16 mouse cellular contexts compared by ENCODE assay signal in the genomic region with DNA sequence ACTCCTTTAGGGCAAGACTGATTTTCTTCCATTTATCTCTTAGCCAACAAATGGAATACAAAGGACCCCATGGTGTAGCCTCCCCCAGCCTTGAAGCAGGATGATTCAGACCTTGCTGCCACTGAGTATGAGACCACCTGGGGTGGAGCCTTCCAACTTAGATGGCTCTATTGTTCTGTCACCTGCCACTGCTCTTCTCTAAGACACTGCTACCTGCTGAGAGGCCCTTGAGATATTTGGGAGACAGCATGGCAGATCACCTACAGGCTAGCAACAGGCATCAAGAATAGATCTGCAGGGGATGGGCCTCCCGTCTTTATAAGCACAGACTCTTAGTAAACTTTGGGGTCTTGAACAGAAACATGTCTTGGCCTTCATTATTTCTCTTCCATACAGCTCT.
"Had no signal": no experiment of that assay in that cellular context is flagged by ENCODE, and none has a peak within 500 bp of the region (broad histone marks: within the 10 kb centered on the region; RNA-seq: fewer than 3 reads in every experiment).

No protein-coding gene starts in this region.

- H3K9me3 ChIP-seq: midbrain, embryonic 10.5 days; midbrain, embryonic 12.5 days; neural tube, embryonic 13.5 days; neural tube, embryonic 15.5 days; stomach, embryonic 15.5 days had no signal

- H3K36me3 ChIP-seq: midbrain, embryonic 10.5 days; midbrain, embryonic 12.5 days; neural tube, embryonic 13.5 days; neural tube, embryonic 15.5 days; stomach, embryonic 15.5 days had no signal

- H3K9ac ChIP-seq: lung, embryonic 14.5 days; midbrain, embryonic 12.5 days; neural tube, embryonic 13.5 days; neural tube, embryonic 15.5 days; stomach, embryonic 15.5 days had no signal

- H3K4me2 ChIP-seq: lung, embryonic 14.5 days; midbrain, embryonic 12.5 days; neural tube, embryonic 13.5 days; neural tube, embryonic 15.5 days; stomach, embryonic 15.5 days had no signal

- H3K4me1 ChIP-seq: midbrain, embryonic 10.5 days; midbrain, embryonic 12.5 days; neural tube, embryonic 13.5 days; neural tube, embryonic 15.5 days; stomach, embryonic 15.5 days had no signal

- H3K4me3 ChIP-seq: midbrain, embryonic 10.5 days; midbrain, embryonic 12.5 days; myocyte; neural tube, embryonic 13.5 days; neural tube, embryonic 15.5 days; stomach, embryonic 15.5 days had no signal

- DNase-seq: lung, adult 18-20 months; lung, embryonic 14.5 days; lung, postnatal 10 days; lung, postnatal 4 days; midbrain, embryonic 14.5 days; thymus, adult 2 months; thymus, postnatal 25 days; thymus, postnatal 4 days had no signal

- H3K27me3 ChIP-seq: midbrain, embryonic 12.5 days; neural tube, embryonic 13.5 days; neural tube, embryonic 15.5 days; stomach, embryonic 15.5 days had no signal

- ATAC-seq: midbrain, embryonic 16.5 days had no signal

- H3K27ac ChIP-seq: midbrain, embryonic 10.5 days; midbrain, embryonic 12.5 days; neural tube, embryonic 13.5 days; neural tube, embryonic 15.5 days; stomach, embryonic 15.5 days; stomach, postnatal 0 days had no signal
